Mouse (Mus musculus): Measurements from ENCODE around the gene Cc2d2a.

Cc2d2a gene

DNA sequence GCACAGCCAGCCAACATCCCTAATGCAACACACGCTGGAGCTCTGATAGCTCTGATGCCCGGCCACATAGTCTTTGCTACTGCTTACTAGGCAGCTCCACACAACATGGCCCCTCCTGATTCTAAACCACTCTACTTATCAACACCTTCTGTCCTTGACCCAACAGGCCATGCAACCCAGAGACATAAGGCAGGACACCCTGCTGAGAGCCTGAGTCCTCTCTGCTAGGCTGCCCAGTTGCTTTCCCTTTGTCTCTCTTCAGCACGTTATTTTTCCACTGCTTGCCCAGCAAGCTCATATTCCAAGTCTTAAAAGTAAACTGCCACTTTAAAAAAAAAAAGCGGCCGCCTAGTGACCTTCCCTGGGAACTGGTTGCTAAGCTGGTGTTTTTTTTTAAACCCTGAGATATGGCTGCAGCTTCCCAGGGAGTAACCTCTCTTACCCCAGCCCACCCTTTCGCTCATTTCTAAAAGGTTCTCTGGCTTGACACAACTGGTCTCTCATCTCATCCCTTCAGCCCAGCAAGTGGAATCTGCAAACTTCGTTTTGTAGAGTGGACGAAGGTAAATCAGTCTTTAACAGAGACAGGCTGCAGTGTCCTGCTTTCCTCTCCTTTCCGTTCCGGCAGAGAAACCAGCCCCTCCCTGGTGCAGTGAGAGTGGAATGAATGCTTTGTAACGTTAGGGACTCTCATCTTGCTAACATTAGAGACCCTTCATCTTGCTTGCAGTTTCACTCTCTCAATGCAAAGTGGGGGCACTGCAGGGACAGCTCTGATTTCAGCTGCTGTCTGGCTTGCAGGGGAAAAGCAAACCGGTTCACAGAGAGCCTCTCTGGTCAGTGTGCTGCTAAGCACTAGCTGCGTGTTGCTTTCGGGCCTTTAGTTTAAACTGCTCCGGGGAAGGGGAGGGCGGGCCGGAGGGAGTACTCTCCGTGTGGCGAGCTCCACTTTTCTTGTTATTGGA is at the start of gene Cc2d2a:
Cc2d2a (plus strand) TSS at position 350 of the 965 bp plus-strand sequence.
- ChIA-PET POLR2A (interaction anchor here in 3 of 4 experiments (0.5 to 1.3 kb wide), 4 partner anchors 10 to 1698 kb away, joined by 3 to 4 read pairs (median 3); no protein-coding TSS in a partner anchor), CTCF (interaction anchor here (0.5 to 1.5 kb wide), 6 partner anchors 10 to 1395 kb away, joined by 3 to 7 read pairs (median 4); no protein-coding TSS in a partner anchor)

GRCm38 (mm10) chr5:43621575-43622299 is 40.4 kb upstream of the Cc2d2a start:
- POLR2A ChIA-PET, result no interaction called here
- CTCF ChIA-PET, result no interaction called here

- ChIA-PET POLR2A (no interaction called here), CTCF (interaction anchor here in 1 of 4 experiments (0.6 kb wide), 1 partner anchor 885 kb away, joined by 3 read pairs; no protein-coding TSS in a partner anchor)
Measured at GRCm38 (mm10) chr5:43625407-43625806, 36.7 kb upstream of the Cc2d2a start.

DNA sequence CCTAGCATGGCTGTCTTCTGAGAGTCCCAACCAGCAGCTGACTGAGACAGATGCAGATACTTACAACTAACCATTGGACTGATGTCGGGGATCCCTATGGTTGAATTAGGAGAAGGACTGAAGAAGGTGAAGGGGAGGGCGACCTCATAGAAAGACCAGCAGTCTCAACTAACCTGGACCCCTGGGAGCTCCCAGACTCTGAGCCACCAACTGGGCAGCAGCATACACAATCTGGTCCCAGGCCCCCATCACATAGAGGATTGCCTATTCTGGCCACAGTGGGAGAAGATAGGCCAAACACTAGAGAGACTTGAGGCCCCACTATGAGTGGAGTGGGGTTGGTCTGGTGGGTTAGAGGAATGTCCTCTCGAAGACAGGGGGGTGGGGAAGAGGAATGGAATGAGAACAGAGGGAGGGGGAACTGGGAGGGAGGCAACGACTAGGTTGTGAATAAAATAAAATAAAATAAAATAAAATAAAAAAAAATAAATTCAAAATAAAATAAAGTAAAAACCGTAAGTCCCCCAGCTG is 28.0 kb upstream of the Cc2d2a start:
- POLR2A ChIA-PET, result no interaction called here
- CTCF ChIA-PET, result interaction anchor here in 2 of 4 experiments (0.6 to 1.7 kb wide), 5 partner anchors 12 to 211 kb away, joined by 3 to 10 read pairs (median 3); no protein-coding TSS in a partner anchor

DNA sequence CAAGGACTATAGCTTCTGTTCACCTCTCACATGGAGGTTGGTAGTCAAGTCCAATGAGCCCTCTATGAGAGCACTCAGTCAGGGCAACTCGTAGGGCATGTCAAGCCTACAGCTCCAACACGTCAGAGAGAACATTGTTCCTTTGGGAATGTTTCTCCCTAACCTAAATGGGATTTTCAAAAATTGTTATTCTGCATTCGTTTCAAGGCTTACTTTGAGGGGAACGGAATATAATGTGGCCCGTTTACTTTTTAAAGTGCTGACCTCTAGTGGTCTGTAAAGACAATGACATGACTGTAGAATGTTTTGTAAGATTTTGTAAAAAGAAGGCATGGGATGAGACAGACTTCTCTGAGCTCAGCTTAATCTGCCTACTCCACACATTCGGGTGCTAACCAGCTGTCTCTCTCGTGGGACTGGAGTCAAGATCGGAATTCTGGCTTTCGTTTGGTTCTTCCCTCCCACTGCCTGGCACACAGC is 27.5 kb upstream of the Cc2d2a start:
- ChIA-PET CTCF (interaction anchor here in 3 of 4 experiments (0.6 to 1.7 kb wide), 6 partner anchors 11 to 599 kb away, joined by 3 to 10 read pairs (median 3); no protein-coding TSS in a partner anchor), POLR2A (no interaction called here)

GRCm38 (mm10) chr5:43645020-43645419 is 17.1 kb upstream of the Cc2d2a start:
- ChIA-PET CTCF (interaction anchor here in 1 of 4 experiments (0.6 kb wide), 2 partner anchors 116 to 195 kb away, joined by 3 to 4 read pairs; no protein-coding TSS in a partner anchor), POLR2A (no interaction called here)

GRCm38 (mm10) chr5:43647098-43647774 is 14.9 kb upstream of the Cc2d2a start:
- POLR2A ChIA-PET, result interaction anchor here in 1 of 4 experiments (0.6 kb wide), 1 partner anchor 79 kb away, joined by 5 read pairs; no protein-coding TSS in a partner anchor
- CTCF ChIA-PET, result interaction anchor here in 1 of 4 experiments (0.7 kb wide), 1 partner anchor 892 kb away, joined by 5 read pairs; no protein-coding TSS in a partner anchor

- ChIA-PET POLR2A (interaction anchor here in 1 of 4 experiments (0.6 to 1.3 kb wide), 4 partner anchors 10 to 57 kb away, joined by 3 to 6 read pairs (median 4); no protein-coding TSS in a partner anchor), CTCF (interaction anchor here in 2 of 4 experiments (0.6 to 1.4 kb wide), 3 partner anchors 239 to 1396 kb away, joined by 3 to 4 read pairs (median 3); no protein-coding TSS in a partner anchor)
Measured at GRCm38 (mm10) chr5:43661498-43661897, 648 bp upstream of the Cc2d2a start.

DNA sequence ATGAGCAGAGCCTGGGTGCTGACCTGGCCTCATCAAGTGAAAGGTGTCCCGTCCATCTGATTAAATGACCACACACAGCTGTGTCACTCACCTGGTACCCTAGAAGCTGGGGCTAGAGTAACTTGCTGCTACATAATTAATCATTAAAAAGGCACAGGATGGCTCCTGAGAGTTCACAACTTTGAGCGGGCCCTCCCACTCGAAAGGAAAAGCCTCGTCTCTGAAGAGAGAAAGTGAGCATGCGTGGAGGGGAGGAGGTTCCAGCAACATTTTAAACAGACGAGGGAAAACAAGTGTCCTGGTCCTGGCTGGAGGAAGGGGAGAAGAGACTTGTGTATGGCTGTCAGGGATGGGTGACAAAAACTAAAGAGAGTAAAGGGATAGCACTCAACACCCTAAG is 1.4 kb downstream of the Cc2d2a start:
- POLR2A ChIA-PET, result interaction anchor here in 2 of 4 experiments (0.5 to 0.6 kb wide), 2 partner anchors 9 to 202 kb away, joined by 3 to 4 read pairs; no protein-coding TSS in a partner anchor
- CTCF ChIA-PET, result no interaction called here

GRCm38 (mm10) chr5:43665144-43665543 is 3.0 kb downstream of the Cc2d2a start:
- POLR2A ChIA-PET, result no interaction called here
- CTCF ChIA-PET, result no interaction called here

DNA sequence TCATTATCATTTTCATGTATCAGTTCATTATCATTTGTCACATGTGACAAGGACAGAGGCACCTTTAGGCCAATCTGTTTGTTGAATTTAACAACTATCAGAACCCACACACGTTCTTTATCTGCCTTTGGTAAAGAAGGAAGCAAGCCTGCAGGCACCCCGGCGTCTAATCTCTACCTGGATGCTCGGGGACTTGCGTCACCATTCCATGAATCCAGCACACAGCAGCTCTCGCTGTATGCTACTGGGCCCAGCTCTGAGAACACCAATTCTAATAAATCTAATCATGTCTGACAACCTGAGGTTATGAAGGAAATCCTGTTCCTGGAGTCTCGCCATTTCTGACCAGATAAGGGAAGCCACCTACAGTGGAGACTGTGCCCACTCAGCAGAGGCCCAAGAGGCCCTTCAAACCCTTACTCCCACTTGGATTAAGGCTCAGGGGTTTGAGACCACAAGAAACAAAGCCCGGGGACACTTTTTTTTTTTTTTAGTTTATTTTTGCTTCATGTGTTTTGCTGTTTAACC is 7.0 kb downstream of the Cc2d2a start:
- CTCF ChIA-PET, result no interaction called here
- POLR2A ChIA-PET, result no interaction called here

DNA sequence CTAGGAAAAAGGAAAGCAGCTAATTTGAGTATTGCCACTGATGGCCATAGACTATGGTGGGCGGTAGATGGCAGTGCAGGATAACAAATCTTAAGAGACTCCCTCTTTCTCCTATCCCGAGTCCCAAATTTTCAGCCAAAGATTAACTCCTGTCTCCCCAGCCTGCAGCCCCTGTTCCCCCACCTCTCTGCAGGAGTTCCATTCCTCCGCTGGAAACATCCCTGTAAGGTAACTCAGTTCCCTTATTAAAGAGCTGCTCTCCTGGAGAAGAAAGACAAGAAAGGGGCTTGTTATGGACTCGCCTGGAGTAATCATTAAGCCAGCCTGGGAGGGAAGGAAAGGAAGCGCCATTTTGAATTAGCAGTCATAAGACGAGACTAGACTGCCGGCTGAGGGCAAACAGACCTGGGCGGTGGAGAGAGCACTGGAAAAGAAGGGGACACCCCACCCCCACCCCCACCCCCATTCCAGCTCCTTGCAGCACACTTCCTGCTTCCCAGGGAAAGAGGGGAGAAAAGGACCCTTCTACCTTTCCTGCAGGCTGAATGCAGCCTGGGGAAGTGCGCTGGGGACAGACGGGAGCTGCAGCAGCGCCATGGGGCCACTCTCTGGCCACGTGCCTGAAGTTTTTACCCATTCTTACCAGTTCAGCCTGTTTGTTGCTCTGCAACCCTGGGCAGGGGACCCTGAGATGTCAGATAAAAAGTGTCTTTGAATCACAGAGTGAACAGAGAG is 10.2 kb downstream of the Cc2d2a start:
- POLR2A ChIA-PET, result interaction anchor here (0.5 to 2.5 kb wide), 34 partner anchors 9 to 1050 kb away, joined by 3 to 13 read pairs (median 4); partner anchors contain the start of genes Cc2d2a (in 1 of the 4) and Cd38 (in 1 of the 4)
- CTCF ChIA-PET, result interaction anchor here in 3 of 4 experiments (0.6 to 1.4 kb wide), 16 partner anchors 10 to 1754 kb away, joined by 3 to 7 read pairs (median 3); partner anchors contain the start of gene Cc2d2a (in 1 of the 3)

- CTCF ChIA-PET, result interaction anchor here in 2 of 4 experiments (0.6 to 1.4 kb wide), 11 partner anchors 14 to 1488 kb away, joined by 3 to 7 read pairs (median 3); no protein-coding TSS in a partner anchor
- POLR2A ChIA-PET, result interaction anchor here in 3 of 4 experiments (0.5 to 2.5 kb wide), 22 partner anchors 8 to 695 kb away, joined by 3 to 13 read pairs (median 4); partner anchors contain the start of gene Cd38 (in 1 of the 3)
Measured at GRCm38 (mm10) chr5:43673083-43673482, 10.9 kb downstream of the Cc2d2a start.

- ChIA-PET CTCF (no interaction called here), POLR2A (interaction anchor here in 1 of 4 experiments (1.6 kb wide), 1 partner anchor 13 kb away, joined by 5 read pairs; no protein-coding TSS in a partner anchor)
Measured at GRCm38 (mm10) chr5:43685466-43685865, 23.3 kb downstream of the Cc2d2a start.

DNA sequence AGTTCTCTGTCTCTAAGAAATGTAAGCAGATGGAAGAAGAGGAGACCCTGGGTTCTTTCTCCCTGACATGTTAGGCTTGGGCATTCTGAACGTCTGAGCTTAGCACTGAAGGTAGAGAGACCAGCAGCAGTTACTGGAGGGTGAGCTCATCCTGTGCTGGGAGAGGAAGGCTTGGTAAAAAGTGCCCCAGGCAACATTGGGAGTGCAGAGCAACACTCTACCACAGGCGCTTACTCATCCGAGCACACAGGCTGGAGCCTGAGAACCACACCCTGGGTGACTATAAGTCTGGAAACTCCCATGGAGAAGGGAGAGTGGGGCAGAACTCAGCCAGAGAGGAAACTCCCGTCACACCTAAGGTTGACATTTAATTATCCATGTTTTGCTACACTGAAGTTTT is 30.3 kb downstream of the Cc2d2a start:
- POLR2A ChIA-PET, result interaction anchor here in 1 of 4 experiments (0.6 kb wide), 1 partner anchor 232 kb away, joined by 3 read pairs; no protein-coding TSS in a partner anchor
- CTCF ChIA-PET, result no interaction called here

- ChIA-PET CTCF (no interaction called here), POLR2A (interaction anchor here in 1 of 4 experiments (1.3 kb wide), 1 partner anchor 85 kb away, joined by 3 read pairs; no protein-coding TSS in a partner anchor)
Measured at GRCm38 (mm10) chr5:43697133-43697532, 35.0 kb downstream of the Cc2d2a start.

- CTCF ChIA-PET, result no interaction called here
- POLR2A ChIA-PET, result interaction anchor here in 1 of 4 experiments (0.5 kb wide), 1 partner anchor 156 kb away, joined by 5 read pairs; no protein-coding TSS in a partner anchor
Measured at GRCm38 (mm10) chr5:43699240-43699639, 37.1 kb downstream of the Cc2d2a start.
